Mouse (Mus musculus) natural killer cell, adult 2 months (primary cell): ENCODE measurements around the gene Atm.

ENCODE experiments used
- DNase-seq, 2 experiments: peaks; one replicate each; pipeline ENCODE4 v3.0.0; 2022; ENCODE audit warnings: low spot score in 2 of 2

Atm gene

DNA sequence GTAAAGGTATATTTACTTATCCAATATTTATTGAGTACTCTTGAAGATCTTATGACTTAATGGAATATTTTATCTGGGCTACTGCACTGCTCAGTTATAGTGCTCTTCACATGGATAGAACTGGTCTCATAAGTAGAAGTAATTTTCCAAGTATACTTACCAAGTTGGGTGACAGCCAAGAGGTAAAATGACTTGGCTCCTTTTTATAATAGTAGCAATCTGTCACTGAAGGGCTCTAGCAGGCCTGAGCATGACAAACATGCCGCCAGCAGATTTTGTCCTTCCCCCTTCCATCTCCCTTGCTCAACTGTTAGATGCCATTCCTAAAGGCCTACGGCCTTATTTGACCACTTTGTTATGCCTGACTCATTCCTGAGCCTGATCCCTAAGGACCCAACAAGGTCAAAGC, 127.6 kb downstream of the Atm start:
- DNase-seq, result no peak

DNA sequence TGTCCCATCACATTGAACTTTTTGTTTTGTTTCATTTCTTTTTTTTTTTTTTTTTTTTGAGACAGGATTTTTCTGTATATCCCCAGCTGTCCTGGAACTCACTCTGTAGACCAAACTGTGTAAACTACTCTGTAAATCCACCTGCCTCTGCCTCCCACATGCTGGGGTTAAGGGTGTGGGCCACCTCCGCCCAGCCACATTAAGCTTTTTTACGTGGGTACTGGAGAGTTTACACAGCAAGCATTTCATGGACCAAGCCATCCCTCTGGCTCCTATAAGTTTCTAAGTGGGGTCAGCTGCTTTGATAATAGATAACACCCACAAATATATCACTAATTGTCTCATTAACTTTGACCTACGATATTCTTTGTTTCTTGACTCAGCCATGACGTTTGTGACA, 128.0 kb downstream of the Atm start:
- no peak for DNase-seq

DNA sequence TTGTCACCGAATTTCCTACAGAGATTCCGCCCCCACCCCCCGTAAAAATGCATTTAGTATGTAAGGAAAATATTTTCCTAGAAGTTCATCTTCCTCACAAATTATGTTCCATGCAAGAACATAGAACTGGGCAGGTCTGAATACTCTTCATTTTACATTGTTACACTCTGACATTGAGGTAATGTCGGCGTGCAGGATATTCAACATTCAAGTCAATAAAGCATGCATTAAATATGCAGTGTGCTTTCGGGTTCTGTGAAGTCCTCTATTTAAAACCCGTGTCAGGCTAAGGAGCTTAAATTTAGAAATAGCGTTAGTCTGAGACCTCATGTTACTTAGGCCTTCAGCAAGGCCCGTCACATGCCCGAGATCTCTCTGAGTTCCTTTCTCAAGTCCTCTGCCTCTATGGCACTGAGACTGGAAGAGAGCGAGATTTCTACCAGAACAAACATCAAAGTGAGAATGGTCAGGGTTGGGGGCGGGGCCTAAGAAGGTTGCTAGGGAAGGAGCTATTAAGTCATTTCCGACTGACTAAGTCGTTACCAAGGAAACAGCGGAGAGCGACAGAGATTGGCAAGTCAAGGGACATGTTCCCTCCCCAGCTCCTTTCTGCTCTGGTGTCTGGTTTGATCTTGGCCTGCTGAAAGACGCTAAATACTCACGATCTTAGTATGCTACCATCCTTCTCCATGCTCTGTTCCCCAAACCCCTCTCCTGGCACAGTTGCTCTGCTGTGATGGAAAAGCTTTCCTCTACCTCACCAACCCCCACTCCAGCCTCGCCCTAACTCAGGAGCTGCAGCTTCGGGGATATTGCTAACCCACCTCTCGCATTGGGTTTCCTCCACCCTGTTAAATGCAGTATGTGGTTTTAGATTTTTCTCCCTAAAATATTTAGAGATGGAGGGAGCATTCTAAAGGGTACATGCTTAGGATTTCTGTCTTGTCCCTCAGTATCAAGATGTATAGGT, 131.5 kb downstream of the Atm start:
- DNase-seq, result peak; percentile 81 to 82

DNA sequence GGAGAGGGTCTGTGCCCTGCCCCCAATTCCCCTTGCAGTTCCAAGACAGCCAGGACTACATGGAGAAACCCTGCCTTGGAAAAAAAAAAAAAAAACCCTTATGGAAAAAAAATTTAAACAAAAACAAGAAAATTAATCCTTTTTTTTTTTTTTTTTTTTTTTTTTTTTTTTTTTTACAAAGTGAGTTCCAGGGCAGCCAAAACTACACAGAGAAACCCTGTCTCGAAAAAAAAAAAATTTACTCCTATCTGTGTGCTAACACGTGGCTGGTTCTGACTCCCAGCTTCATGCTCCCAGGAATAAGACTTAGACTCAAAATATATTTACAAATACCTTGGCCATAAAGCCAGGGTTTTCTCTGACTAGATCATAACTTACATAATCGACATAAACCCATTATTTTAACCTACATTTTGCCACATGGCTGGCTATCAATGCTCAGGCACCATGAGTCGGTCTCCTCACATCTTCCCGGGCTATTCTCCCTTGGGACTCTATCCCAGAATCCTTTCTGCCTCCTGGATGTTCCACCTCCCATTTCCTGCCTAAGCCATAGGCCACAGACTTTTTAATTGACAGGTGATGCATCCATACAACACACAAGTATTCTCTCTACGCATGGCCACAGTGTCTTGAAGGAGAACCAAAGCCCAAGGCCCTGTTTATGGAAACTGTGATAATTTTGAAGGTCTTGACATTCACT, 132.3 kb downstream of the Atm start:
- no peak for DNase-seq

DNA sequence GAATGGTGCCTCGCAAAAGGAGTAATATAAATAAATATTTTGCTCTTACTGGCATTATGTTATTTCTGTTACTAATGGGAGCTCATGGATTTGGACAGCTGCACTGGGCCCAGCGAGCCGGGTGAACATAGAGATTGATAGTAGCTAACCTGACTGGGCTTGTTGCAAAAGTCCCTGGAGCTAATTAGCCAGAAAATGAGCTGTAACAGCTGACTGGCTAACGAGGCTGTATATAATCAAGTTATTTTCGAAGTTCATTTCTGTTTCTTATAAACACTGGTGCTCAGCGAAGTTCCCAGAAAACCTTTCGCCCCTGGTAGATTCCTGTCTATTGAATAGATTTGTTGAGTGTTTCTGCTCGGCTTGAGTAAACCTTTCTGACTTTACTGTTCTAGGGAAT, 133.5 kb downstream of the Atm start:
- DNase-seq, result no peak

DNA sequence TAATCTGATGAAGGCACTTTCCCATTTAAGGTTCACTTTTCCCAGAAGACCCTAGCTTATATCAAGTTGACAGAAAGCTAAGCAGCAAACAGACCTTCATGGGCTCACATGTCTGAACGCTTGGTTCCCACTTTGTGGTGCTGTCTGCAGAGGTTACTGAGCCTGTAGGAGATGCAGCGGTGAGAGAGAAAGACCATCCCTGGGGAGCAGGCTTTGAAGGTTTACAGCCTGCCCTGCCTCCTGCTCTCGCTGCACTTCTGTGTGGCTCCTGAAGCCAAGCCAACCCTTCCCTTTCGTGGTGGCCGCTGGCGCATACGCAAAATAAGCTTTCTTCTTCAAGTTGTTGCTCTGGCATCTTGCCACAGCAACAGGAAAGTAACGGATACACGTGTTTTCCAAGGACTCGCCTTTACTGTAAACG, 134.2 kb downstream of the Atm start, which contains the start of gene 4930550C14Rik:
Gene 4930550C14Rik, plus strand, starts transcription at position 35 of the 421 bp plus-strand sequence.
- no peak for DNase-seq

DNA sequence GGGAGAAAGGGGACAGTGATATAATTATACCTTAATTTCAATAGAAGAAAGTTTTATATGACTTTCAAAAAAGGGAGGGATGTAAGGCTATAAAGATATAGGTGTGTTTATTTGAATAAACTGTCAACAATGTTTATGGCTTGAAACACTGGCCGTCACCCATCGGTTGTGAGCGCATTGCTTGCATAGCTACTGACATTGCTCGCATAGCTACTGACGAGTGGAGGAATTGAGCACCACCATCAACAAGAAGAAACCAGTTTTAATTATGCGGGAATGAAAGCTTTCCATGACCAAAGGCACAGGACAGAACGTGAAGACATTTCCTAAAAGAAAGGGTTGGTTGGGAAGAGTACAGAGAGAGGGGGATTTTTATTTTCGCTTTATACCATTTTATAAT, 135.4 kb downstream of the Atm start:
- DNase-seq, result no peak

DNA sequence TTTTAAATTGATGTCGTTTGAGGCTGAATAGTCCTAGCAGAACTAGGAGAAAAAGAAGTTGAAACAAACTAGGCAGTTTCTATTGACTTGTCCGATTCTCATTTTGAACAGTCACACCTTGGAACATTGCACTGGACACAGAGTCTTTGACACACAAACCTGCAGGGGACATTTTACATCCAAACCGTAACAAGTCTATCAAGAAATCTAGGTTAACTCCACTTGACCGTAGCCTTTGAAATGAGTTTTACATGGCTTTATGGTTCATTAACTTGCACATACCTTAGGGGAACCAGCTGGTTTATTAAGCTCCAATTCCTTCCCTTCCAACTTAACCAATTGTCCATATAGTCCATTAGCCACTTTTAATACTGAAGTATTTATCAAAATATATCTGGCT, 135.8 kb downstream of the Atm start:
- DNase-seq, result no peak

DNA sequence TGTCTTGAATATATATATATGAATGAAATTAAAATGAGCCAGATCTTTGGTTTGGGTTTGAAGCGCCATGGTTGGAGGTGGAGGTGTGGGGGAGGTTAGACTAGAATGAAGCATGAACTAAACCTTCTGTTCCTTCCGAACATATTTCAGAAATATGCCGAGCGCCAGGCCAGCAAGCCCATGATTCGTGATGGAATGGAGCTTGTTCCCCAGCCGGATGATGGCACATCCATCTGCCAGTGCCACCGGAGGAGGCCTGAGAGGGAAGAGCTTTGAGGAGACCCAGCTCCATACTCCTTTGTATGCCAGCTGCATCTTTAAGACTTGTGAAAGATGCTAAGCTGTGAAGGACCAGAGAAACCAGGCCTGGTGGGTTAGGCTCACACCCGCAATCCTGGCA, 137.0 kb downstream of the Atm start:
- no peak for DNase-seq

DNA sequence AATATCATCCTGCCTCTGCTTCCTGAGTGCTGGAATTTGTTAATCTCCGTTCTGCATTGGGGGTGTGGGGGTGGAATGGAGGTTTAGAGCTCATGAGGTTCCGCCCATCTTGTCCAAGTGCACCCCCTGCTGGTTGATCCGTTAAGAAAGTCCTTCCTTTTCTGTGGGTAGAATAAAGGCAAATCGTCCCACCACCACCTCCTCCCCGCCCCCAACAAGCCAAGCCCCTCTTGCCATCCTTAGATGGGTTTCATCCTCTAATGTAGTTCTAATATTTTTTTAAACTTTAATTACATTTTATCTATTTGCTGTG, 138.2 kb downstream of the Atm start:
- peak; percentile 38 to 60 for DNase-seq

DNA sequence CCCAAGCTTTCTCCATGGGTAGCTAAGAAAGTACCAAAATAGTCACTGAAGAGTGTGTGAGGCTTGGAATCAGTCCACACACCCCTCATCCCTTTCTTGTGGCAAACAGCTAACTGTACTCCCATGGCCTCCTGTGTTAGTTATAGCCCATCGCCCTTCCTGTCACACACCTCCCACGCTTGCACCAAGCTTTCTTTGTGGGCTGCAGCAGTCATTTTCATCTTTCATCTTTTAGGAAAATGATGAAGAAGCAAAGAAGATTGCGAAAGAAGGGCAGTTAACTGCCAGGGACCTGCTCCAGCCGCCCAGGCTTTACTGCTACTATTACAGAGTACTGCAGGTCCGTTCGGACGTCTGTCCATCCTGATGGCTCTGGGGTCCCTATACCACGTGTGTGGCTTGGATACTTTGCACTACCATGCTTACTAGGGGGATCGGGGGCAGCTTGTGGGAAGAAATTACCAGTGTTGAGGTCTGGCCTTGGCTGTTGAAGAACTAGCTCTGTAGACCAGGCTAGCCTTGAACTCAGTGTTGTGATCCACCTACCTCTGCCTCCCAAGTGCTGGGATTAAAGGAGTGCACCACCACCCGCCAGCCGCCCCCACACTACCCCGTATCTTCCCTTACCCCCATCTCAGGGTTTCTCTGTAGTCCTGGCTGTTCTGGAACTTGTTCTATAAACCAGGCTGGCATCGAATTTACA, 138.7 kb downstream of the Atm start:
- no peak for DNase-seq

DNA sequence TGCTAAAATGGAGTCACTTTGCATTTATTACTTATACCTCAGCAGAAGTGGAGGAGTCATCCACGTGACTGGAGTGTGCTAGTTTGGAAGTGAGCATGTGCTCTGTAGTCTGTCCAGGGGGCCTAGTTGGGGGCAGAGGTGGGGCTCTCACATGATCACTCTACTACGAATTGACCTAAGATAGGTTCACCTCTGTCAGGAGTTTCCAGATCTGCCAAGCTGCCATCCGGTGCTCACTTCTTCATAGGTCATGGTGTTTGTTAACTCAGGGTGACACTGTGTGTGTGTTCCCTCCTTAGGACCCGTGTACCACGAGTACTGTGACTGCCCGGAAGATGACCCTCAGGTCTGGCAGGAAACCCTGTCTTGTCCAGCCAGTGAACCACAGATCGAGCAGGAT, 146.4 kb downstream of the Atm start:
- no peak for DNase-seq
